ENCODE assay signal across 7 mouse cellular contexts in the genomic region with DNA sequence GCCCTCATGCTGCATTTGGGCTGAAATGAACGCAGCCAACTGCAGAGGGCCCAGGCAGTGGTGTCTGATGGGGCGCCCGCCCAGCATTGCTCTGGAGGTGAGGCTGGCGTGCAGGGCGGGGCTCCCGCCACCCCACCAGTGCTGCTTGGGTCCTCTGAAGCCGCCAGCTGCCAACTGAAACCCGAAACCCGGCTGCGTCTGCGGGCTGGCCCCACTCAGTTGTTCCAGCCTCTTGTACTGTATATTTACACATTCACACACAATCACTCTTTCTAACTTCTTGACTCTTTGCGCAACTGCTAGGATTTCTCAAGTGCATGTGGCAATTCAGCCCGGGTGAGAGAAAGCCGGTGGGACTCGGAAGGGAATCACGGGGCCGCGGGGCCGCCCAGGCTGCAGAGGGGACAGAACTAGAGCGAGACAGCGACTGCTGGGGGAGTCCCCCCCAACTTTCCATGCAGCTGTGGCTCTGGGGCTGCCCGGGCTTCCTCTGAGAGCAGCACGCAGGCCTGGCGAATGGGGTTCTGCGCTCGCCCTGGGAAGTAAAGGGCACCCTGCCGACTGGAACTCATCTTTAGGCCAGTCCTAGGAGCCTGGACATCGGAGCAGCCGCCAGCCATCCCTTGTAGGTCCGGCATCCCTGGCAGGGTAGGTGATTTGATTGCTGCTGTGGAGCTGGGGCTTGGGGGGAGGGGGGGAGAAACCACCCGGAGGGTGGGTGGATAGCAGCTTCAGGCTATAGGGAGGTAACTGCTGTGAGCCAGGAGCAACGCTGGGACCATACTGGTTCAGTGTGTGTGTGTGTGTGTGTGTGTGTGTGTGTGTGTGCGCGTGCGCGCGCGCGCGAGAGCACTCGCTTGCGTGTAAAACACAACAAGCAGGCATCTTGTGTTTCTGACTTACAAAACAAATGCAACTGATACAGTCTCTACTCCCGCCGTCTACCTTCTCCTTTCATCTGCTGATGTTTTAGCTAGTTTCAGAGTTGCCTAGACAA. TPM values are rescaled to one million over a fixed set of nuclear protein-coding genes. Genes with fewer than 3 reads are reported as not detected.
DNase-seq lines count a peak whose midpoint lies in the region; ATAC-seq lines count a peak whose summit lies in the region.

TSS of gene Arhgap24 (plus strand) at position 177 of the 997 bp plus-strand sequence.

- 1% methylated on average over 44 of the region's 44 CpGs for WGBS in intestine, embryonic 16.5 days
- WGBS in limb, embryonic 15.5 days: under 1% methylated on average over 44 of the region's 44 CpGs
- under 1% methylated on average over 44 of the region's 44 CpGs for WGBS in midbrain, embryonic 15.5 days

- DNase-seq in embryo, embryonic 11.5 days (ENCODE audit: low read depth, low spot score): peak; percentile 67
- peak; percentile 39 to 77 for DNase-seq in spleen, postnatal 10 days (ENCODE audit: low spot score in 2 of 2)

- H3K4me1 ChIP-seq in intestine, embryonic 16.5 days (ENCODE audit: control insufficient read depth, insufficient read depth, low read length): 0 out of 2 replicates have a peak, but pooled peaks cover 5% of the 10 kb centered on the region
- peaks cover 21% of the 10 kb centered on the region for H3K4me1 ChIP-seq in limb, embryonic 15.5 days
- H3K4me1 ChIP-seq in midbrain, embryonic 15.5 days: peaks cover 21% of the 10 kb centered on the region

- peak; percentile 75 for ATAC-seq in activated CD4-positive, CD25-positive, alpha-beta regulatory T cell, adult 4 months
- peak; percentile 87 for ATAC-seq in granulocyte monocyte progenitor cell, adult 5-6 weeks (replicated peaks; ENCODE audit: poor library complexity, severe bottlenecking)
- peak; percentile 93 for ATAC-seq in intestine, embryonic 16.5 days
- peak; percentile 88 for ATAC-seq in limb, embryonic 15.5 days (ENCODE audit: insufficient number of reproducible peaks, low FRiP score, low TSS enrichment, low read depth)
- peak; percentile 83 for ATAC-seq in midbrain, embryonic 15.5 days (replicated peaks)

- no peaks in the 10 kb centered on the region for H3K27me3 ChIP-seq in intestine, embryonic 16.5 days (replicated peaks; ENCODE audit: control insufficient read depth, insufficient read depth, low read length)
- H3K27me3 ChIP-seq in limb, embryonic 15.5 days: no peaks in the 10 kb centered on the region
- no peaks in the 10 kb centered on the region for H3K27me3 ChIP-seq in midbrain, embryonic 15.5 days (replicated peaks)

- H3K4me2 ChIP-seq in intestine, embryonic 16.5 days (ENCODE audit: low read depth, low read length): peak within 1 kb of the TSS; percentile 91
- peak within 1 kb of the TSS; percentile 84 for H3K4me2 ChIP-seq in limb, embryonic 15.5 days
- H3K4me2 ChIP-seq in midbrain, embryonic 15.5 days: peak within 1 kb of the TSS; percentile 99

- peak within 1 kb of the TSS; percentile 85 for H3K27ac ChIP-seq in intestine, embryonic 16.5 days (ENCODE audit: low read length)
- H3K27ac ChIP-seq in limb, embryonic 15.5 days: peak within 1 kb of the TSS; percentile 97
- H3K27ac ChIP-seq in midbrain, embryonic 15.5 days: peak within 1 kb of the TSS; percentile 58

- H3K9ac ChIP-seq in intestine, embryonic 16.5 days (ENCODE audit: low read depth, low read length): peak within 1 kb of the TSS; percentile 77
- H3K9ac ChIP-seq in limb, embryonic 15.5 days: peak within 1 kb of the TSS; percentile 64
- H3K9ac ChIP-seq in midbrain, embryonic 15.5 days: peak within 1 kb of the TSS; percentile 51

- H3K9me3 ChIP-seq in intestine, embryonic 16.5 days (ENCODE audit: control insufficient read depth, low read length): no peaks in the 10 kb centered on the region
- H3K9me3 ChIP-seq in limb, embryonic 15.5 days: no peaks in the 10 kb centered on the region
- H3K9me3 ChIP-seq in midbrain, embryonic 15.5 days: no peaks in the 10 kb centered on the region

- peak within 1 kb of the TSS; percentile 59 for H3K4me3 ChIP-seq in intestine, embryonic 16.5 days (ENCODE audit: low read length)
- peak within 1 kb of the TSS; percentile 60 for H3K4me3 ChIP-seq in limb, embryonic 15.5 days
- H3K4me3 ChIP-seq in midbrain, embryonic 15.5 days: peak within 1 kb of the TSS; percentile 52

- no peaks in the 10 kb centered on the region for H3K36me3 ChIP-seq in intestine, embryonic 16.5 days (ENCODE audit: control insufficient read depth, insufficient read depth, low read length)
- H3K36me3 ChIP-seq in limb, embryonic 15.5 days: no peaks in the 10 kb centered on the region
- no peaks in the 10 kb centered on the region for H3K36me3 ChIP-seq in midbrain, embryonic 15.5 days (replicated peaks)

RNA-seq across cellular contexts. Expression of gene Arhgap24, which starts in this region (rescaled TPM):
- 1 to 10 TPM; 1.1 to 1.6 TPM for polyA plus RNA-seq in activated CD4-positive, CD25-positive, alpha-beta regulatory T cell, adult 4 months (2017; shearing (Covaris generic))
- total RNA-seq in granulocyte monocyte progenitor cell, adult 5-6 weeks (2014; fragmentation: Nextera tagmentation): 3.2 and 3.8 TPM in 2 replicates
- total RNA-seq in granulocyte monocyte progenitor cell, adult 5-6 weeks (2017): 1.8 and 1.9 TPM in 2 replicates
- polyA plus RNA-seq in intestine, embryonic 16.5 days (2015; fragmentation: Nextera tagmentation; extraction: Ambion mirVana): 11.3 and 11.5 TPM in 2 replicates
- 34.0 and 37.1 TPM in 2 replicates for polyA plus RNA-seq in limb, embryonic 15.5 days (2015; fragmentation: Nextera tagmentation; extraction: Ambion mirVana)
- polyA plus RNA-seq in midbrain, embryonic 15.5 days (2015; fragmentation: Nextera tagmentation; extraction: Ambion mirVana): 9.9 and 10.6 TPM in 2 replicates

Comparison
In these comparisons a context has a peak if more than half of its experiments do, and no peak if none do; other contexts are left out.
1. Peak in every context shown above with its lines: DNase-seq, ATAC-seq, H3K4me3 ChIP-seq and H3K27ac ChIP-seq.